Mouse (Mus musculus) layer of hippocampus, postnatal 25 days (tissue): ENCODE results near the gene Atf6b. TPM values are rescaled to one million over a fixed set of nuclear protein-coding genes. Genes with fewer than 3 reads are reported as not detected.

ENCODE experiments used
- DNase-seq, 2 experiments: peaks; one replicate each; pipeline ENCODE4 v3.0.0; 2022; ENCODE audit warnings: mixed read lengths in 2 of 2, low spot score in 1 of 2; ENCODE audit errors: extremely low spot score in 1 of 2
- total RNA-seq, 2 experiments: library from RNA; stranded (reverse); gene quantifications; 2 replicates each; pipeline ENCODE4 v1.2.3; 2021

Gene Atf6b
- total RNA-seq, 2 experiments from 2014 or later = 97.1 to 102 TPM

- DNase-seq = no peak
Measured at GRCm38 (mm10) chr17:34645256-34645829, 1.6 kb upstream of the Atf6b start.

- no peak for DNase-seq
Measured at GRCm38 (mm10) chr17:34645831-34646511, 975 bp upstream of the Atf6b start.

DNA sequence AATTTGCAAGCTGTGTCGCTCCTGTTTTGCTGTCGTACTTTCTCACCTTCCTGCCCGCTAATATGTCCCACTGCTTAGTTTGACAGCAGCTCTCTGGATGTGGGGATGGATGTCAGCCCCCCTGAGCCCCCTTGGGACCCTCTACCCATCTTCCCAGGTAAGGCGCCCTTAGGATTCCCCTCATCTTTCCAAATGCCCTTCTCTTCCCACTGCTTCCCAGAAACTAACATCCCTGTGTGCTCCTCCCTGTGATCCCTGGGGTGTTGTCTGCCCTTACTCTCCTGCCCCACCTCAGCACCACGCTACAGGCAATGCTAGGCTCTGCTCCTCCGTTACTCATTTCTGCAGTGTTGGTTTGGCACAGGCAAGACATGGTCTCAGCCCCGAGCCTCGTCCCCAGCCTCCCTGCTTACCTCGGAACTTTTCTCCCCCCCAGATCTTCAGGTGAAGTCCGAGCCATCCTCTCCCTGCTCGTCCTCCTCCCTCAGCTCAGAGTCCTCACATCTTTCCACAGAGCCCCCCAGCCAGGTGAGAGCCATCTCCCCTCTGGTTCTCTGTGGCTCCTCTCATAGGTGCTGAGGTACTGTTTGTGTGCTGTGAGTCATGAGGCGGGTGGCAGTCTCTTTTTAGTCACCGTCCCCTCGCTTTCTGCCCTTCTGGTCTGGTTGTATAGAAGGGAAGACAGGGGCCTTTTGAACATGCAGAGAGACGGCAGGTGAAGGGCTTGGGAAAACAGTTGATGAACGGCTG is 1.4 kb downstream of the Atf6b start:
- DNase-seq = no peak

DNA sequence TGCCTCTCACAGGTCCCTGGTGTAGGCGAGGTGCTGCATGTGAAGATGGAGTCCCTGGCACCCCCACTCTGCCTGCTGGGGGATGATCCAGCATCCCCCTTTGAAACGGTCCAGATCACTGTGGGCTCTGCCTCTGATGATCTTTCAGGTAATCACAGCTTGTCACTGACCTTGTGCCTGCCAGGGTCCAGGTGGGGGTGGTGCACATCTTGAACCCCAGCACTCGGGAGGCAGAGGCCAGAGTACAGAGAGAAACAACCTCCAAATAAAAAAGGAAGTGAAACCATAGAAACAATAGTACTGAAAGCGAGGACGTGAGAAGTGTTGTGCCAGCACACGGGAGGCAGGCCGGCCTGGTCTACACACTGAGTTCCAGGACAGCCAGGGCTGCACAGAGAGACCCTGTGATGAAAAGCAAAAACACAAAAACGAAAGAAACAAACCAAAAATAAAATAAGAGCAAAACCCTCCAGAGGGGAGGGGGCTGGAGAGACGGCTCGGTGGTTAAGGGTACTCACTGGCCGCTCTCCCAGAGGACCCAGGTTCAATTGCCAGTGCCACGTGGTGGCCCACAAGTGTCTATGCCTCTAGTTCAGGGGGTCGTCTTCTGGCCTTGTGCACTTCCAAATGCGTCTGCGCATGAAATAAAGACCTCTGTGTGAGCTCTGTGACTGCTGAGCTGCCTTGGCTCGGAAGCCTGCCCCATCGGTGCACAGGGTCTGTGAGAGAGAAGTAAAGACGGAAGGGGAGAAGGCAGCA is 2.3 kb downstream of the Atf6b start:
- no peak for DNase-seq

- no peak for DNase-seq
Measured at GRCm38 (mm10) chr17:34650781-34651180, 3.8 kb downstream of the Atf6b start.

DNA sequence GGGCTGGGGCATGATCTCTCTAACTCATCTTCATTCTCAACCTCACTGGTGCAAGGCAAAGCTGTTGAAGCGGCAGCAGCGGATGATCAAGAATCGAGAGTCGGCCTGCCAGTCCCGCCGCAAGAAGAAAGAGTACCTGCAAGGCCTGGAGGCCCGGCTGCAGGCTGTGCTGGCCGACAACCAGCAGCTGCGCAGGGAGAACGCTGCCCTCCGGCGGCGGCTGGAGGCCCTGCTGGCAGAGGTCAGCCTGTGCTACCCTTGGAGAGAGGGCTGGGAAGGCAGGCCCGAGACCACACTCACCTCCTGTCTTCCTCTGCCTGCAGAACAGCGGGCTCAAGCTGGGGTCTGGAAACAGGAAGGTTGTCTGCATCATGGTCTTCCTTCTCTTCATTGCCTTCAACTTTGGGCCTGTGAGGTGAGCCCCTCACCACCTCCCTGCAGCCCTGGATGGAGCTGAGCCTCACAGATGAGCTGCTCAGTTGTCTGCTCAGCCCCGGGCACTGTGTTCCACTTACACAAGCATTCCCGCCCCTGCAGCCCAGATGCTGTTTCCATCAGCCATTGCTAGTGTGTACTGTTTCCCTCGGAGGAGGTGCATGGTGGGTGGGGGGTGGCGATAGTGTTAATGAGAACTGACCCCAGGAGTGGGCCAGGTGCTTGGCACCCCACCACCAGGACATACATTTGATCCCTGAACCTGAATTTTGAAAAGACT is 4.7 kb downstream of the Atf6b start:
- no peak for DNase-seq

DNA sequence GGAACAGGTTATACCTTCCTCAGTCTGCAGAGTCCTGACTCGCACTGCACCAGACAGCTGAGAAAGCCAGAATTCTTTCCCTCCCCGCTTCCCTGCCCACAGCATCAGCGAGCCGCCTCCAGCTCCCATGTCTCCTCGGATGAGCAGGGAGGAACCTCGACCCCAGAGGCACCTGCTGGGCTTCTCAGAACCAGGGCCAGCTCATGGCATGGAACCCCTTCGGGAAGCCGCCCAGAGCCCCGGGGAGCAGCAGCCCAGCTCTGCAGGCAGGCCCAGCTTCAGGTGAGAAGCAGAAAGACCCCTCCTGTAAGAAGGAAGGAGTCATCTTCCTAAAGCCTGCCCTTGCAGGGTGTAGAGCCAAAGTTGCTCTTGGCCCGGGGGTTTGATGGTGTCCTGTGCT is 5.6 kb downstream of the Atf6b start:
- DNase-seq = no peak

GRCm38 (mm10) chr17:34652985-34653384 is 6.0 kb downstream of the Atf6b start:
- DNase-seq = no peak

DNA sequence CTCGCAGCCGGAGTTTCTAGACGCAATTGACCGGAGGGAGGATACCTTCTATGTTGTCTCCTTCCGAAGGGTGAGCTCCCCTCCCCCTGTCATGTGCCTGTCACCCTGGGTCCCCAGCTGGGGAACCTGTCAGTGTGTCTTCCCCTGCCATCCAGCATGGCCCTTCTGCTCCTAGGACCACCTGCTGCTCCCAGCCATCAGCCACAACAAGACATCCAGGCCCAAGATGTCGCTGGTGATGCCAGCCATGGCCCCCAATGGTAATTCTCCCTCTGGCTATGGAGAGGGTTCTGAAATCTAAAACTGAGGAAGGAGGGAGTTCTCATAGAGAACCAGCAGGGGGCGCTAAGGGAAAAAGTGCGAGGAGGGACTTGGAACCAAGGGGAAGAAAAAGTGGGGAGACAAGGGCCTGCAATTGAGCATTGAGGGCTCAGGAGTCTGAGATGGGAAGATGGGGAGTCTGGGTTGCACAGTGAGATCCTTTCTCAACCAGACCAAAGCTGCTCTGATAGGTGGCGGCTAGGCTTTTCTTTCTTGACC is 6.9 kb downstream of the Atf6b start:
- DNase-seq = peak in 1 of 2 experiments; percentile 76

GRCm38 (mm10) chr17:34654392-34654791 is 7.4 kb downstream of the Atf6b start:
- DNase-seq = no peak

DNA sequence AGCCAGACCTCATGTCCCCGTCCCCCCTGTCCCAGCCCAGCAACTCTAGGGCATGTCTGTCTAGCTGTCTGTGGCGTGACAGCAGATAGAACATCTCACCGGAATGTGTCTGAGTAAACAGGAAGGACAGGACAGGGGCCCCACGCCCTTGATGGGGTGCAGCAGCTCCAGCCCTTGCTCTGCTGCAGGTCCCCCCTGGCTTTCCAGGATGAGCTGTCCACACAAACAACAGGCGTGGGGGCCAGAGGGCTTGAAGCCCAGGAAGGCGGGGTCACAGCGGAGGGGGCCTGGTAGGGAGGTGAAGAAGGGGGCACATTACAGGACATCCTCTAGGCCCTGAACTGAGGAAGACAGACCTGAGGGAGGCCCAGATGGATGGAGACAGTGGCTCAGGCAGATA is 8.2 kb downstream of the Atf6b start:
- no peak for DNase-seq

DNA sequence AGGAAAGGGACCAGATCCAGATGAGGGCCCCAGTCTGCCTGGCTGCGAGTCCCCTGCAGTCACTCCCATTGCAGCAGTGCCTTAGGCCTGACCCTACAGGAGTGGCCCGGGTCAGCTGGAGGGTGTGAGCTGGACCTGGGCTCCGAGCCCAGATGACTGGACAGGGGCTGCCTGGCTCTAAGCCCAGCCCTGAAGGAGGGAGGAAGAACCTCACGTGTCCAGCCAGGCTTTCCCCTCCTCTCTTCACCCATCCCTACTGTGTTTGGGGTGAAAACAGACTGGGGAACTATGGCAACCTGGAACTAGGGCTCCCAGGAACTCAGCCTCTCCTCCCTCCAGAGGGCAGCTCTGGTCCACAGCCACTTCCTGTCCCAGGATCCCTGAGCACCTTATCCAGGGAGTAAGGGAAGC is 8.6 kb downstream of the Atf6b start:
- no peak for DNase-seq

DNA sequence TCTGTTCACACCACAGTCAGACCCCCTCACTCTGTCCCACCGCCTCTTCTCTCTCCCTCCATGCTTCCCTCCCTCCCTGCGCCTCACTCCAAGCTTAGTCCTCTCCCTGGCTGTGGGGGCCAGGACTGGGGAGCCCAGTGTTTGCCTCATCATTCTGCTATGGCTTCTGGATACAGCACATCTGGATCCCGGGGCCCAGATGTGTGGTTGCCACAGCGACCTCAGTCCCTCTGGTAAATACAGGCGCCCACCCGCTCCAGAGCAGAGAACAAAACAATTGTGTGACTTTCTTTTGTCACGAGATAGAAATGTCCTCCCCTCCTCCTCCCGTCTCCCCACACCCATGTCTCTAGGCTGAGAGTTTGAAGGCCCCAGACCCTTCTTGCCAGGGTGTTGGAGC is 9.7 kb downstream of the Atf6b start:
- no peak for DNase-seq

- DNase-seq = no peak
Measured at GRCm38 (mm10) chr17:34657271-34657670, 10.3 kb downstream of the Atf6b start.

DNA sequence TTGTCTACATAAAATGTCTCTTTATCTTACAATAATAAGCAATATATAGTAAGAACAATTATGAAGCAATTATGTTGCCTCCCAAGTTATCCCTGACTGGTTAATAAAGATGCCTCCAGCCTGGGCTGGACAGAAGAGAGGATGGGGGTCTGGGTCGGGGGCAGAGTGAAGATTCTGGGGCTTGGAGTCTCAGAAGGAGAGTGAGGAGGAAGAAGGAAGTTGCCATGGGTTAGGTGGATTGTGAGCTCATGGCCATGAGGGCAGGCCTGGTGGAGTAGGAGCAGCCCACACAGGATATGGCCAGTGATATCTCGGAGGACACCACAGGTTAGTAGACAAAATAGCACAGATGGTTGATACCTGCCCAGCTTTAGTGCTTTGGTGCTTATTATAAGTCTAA is 11.2 kb downstream of the Atf6b start:
- DNase-seq = no peak

GRCm38 (mm10) chr17:34658591-34658990 is 11.6 kb downstream of the Atf6b start:
- no peak for DNase-seq

GRCm38 (mm10) chr17:34659181-34659896 is 12.4 kb downstream of the Atf6b start:
- DNase-seq = no peak

DNA sequence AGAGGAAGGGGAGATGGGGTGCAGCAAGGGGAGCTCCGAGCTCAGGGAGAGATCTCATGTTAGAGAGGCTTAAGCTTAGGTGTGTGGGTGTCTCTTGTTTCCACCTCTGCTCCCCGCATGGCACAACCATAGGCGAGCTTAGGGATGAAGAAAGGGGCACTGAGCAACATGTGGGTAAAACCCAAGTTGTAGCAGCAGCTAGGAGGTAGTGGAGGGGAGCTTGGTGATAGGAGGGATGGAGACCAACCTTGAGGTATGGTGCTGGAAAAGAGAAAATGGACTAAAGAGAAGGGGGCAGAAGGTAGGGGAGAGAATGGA is 12.9 kb downstream of the Atf6b start:
- no peak for DNase-seq

DNA sequence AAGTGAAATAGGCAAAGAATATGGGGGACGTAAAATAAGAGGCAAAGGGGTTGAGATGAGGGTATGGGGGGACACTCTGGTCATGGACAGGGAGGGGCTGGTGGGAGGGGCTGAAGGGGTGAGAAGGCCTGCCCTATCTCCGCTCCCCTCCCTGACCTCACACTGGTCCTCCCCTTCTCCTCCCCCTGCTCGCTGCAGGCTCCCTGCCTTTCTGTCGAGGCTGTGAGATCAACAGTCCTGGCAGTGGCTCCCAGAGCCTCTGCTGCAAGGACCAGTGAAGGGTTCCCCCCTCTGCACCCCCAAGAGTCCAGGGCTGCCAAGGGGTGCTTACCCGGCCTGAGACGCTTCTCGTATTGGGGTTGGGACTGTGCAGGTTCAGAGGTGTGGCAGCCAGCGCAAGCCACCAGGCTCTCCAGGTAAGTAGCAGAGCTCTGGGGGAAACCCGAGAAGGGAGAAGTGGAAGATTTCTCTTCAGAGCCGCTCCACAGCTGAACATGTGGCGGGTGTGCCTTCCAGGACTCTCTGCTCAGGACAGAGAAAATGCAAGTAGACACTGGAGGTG is 13.4 kb downstream of the Atf6b start:
- no peak for DNase-seq
